Mouse (Mus musculus): ENCODE data around the gene Taar3.

- TF ChIP-seq CTCF (IDR thresholded peaks at IDR 0.05; ENCODE audit: low read depth, low read length) (peak; percentile 58), POLR2A (IDR thresholded peaks at IDR 0.05; ENCODE audit: extremely low read depth, insufficient read depth, low read length) (no peak)
These were observed 6.9 kb upstream of the Taar3 start for GRCm38 (mm10) chr10:23942465-23942864.
